Mouse (Mus musculus): ENCODE data around the gene Camk1d.

GRCm38 (mm10) chr2:5758569-5758968 lies 44.3 kb upstream of the Camk1d start:
- TF ChIP-seq CTCF (IDR thresholded peaks at IDR 0.05; ENCODE audit: extremely low read depth, insufficient read length, insufficient replicate concordance, low read depth, low read length) (no peak), POLR2A (IDR thresholded peaks at IDR 0.05; ENCODE audit: low read depth, low read length) (no peak)

All from small intestine, adult 2 months (tissue).